Comparison of ENCODE assay signal across 11 mouse cellular contexts in genomic region chr11:76309868-76310267, GRCm38 (mm10).
A peak's percentile ranks its signal among the peaks of the same experiment; 100 is the strongest.
DNase-seq lines count a peak whose midpoint lies in the region; ATAC-seq and TF ChIP-seq lines count a peak whose summit lies in the region.
"Had no signal": no experiment of that assay in that cellular context is flagged by ENCODE, and none has a peak within 500 bp of the region (broad histone marks: within the 10 kb centered on the region; RNA-seq: fewer than 3 reads in every experiment).

No protein-coding gene starts in this region.

- peaks cover 65% of the 10 kb centered on the region for H3K4me1 ChIP-seq in hindbrain, embryonic 10.5 days (replicated peaks)
- H3K4me1 ChIP-seq in hindbrain, embryonic 16.5 days (ENCODE audit: control insufficient read depth, insufficient read depth, low read depth, low read length), result peaks cover 5% of the 10 kb centered on the region
- peaks cover 61% of the 10 kb centered on the region for H3K4me1 ChIP-seq in E14TG2a.4 (replicated peaks; ENCODE audit: low read depth, low read length)
- peaks cover 34% of the 10 kb centered on the region for H3K4me1 ChIP-seq in brown adipose tissue, adult 24 weeks (ENCODE audit: control insufficient read depth, insufficient read depth, insufficient read length, low read length)
- peaks cover 93% of the 10 kb centered on the region for H3K4me1 ChIP-seq in limb, embryonic 12.5 days (replicated peaks)

- no peak for TF ChIP-seq CTCF in E14TG2a.4 (conservative IDR thresholded peaks at IDR 0.05; ENCODE audit: low read length)

- H3K27me3 ChIP-seq in hindbrain, embryonic 10.5 days (ENCODE audit: insufficient read depth, poor library complexity, severe bottlenecking), result no peaks in the 10 kb centered on the region
- no peaks in the 10 kb centered on the region for H3K27me3 ChIP-seq in hindbrain, embryonic 16.5 days (replicated peaks; ENCODE audit: control insufficient read depth, insufficient read depth, low read length)
- peaks cover 83% of the 10 kb centered on the region for H3K27me3 ChIP-seq in E14TG2a.4 (ENCODE audit: insufficient read depth, low read length)
- no peaks in the 10 kb centered on the region for H3K27me3 ChIP-seq in limb, embryonic 12.5 days
- H3K27me3 ChIP-seq: Patski had no signal

- H3K27ac ChIP-seq in hindbrain, embryonic 10.5 days, result peak overlapping the region; percentile 19; the same call in 1 of the 2 replicates
- no peak overlapping the region; the same call in 1 of the 2 replicates for H3K27ac ChIP-seq in hindbrain, embryonic 16.5 days (ENCODE audit: low read depth, low read length)
- peak overlapping the region; percentile 64 for H3K27ac ChIP-seq in brown adipose tissue, adult 24 weeks (replicated peaks; ENCODE audit: low read depth, low read length)
- H3K27ac ChIP-seq in limb, embryonic 12.5 days, result peak overlapping the region; percentile 92
- H3K27ac ChIP-seq: left cerebral cortex, adult 2 months had no signal

- H3K4me3 ChIP-seq in hindbrain, embryonic 10.5 days, result no peak overlapping the region
- H3K4me3 ChIP-seq in hindbrain, embryonic 16.5 days (ENCODE audit: low read length), result no peak overlapping the region
- H3K4me3 ChIP-seq in E14TG2a.4 (replicated peaks; ENCODE audit: low read length), result 0 out of 2 replicates have a peak overlapping the region, but pooled peaks have one; percentile 27
- H3K4me3 ChIP-seq in brown adipose tissue, adult 24 weeks (ENCODE audit: insufficient read depth, low read depth, low read length), result no peak overlapping the region
- H3K4me3 ChIP-seq in limb, embryonic 12.5 days (replicated peaks), result no peak overlapping the region
- H3K4me3 ChIP-seq: left cerebral cortex, adult 2 months had no signal

- DNase-seq in hindbrain, embryonic 10.5 days (ENCODE audit: low spot score), result peak; percentile 43
- no peak for DNase-seq in ovary, postnatal 36 days (ENCODE audit: low spot score)
- DNase-seq in spleen, postnatal 10 days (ENCODE audit: low spot score in 2 of 2), result no peak
- no peak for DNase-seq in layer of hippocampus, postnatal 25 days (ENCODE audit: extremely low spot score in 1 of 2, low spot score in 1 of 2)
- DNase-seq: kidney, adult 18-20 months had no signal

- no peak overlapping the region for H3K4me2 ChIP-seq in hindbrain, embryonic 16.5 days (ENCODE audit: low read length)
- peak overlapping the region; percentile 17; the same call in 1 of the 2 replicates for H3K4me2 ChIP-seq in limb, embryonic 12.5 days

- H3K36me3 ChIP-seq in hindbrain, embryonic 10.5 days, result no peaks in the 10 kb centered on the region
- H3K36me3 ChIP-seq in hindbrain, embryonic 16.5 days (ENCODE audit: control insufficient read depth, insufficient read depth, low read length), result no peaks in the 10 kb centered on the region
- no peaks in the 10 kb centered on the region for H3K36me3 ChIP-seq in E14TG2a.4 (ENCODE audit: insufficient read depth, low read length)
- no peaks in the 10 kb centered on the region for H3K36me3 ChIP-seq in limb, embryonic 12.5 days

- 59% methylated on average over 5 of the region's 5 CpGs for WGBS in hindbrain, embryonic 10.5 days
- WGBS in hindbrain, embryonic 16.5 days, result 66% methylated on average over 5 of the region's 5 CpGs
- WGBS in limb, embryonic 12.5 days, result 18% methylated on average over 5 of the region's 5 CpGs

- no peaks in the 10 kb centered on the region for H3K9me3 ChIP-seq in hindbrain, embryonic 10.5 days
- H3K9me3 ChIP-seq in hindbrain, embryonic 16.5 days (ENCODE audit: control insufficient read depth, low read length), result no peaks in the 10 kb centered on the region
- H3K9me3 ChIP-seq in E14TG2a.4 (ENCODE audit: low read length), result no peaks in the 10 kb centered on the region
- H3K9me3 ChIP-seq in limb, embryonic 12.5 days, result no peaks in the 10 kb centered on the region

- ATAC-seq in hindbrain, embryonic 16.5 days, result no peak
- ATAC-seq in limb, embryonic 12.5 days (ENCODE audit: insufficient number of reproducible peaks, insufficient read depth, low FRiP score, low TSS enrichment, low read depth), result no peak

- H3K9ac ChIP-seq in hindbrain, embryonic 16.5 days (ENCODE audit: low read depth, low read length), result no peak overlapping the region
- H3K9ac ChIP-seq in limb, embryonic 12.5 days (replicated peaks), result 0 out of 2 replicates have a peak overlapping the region, but pooled peaks have one; percentile 5
